8 mouse cellular contexts compared by ENCODE assay signal in genomic region chr10:52417998-52418860, GRCm38 (mm10). TPM values are rescaled to one million over a fixed set of nuclear protein-coding genes. Genes with fewer than 3 reads are reported as not detected.
DNase-seq lines count a peak whose midpoint lies in the region; ATAC-seq and TF ChIP-seq lines count a peak whose summit lies in the region.

No protein-coding gene starts in this region.

- no peaks in the 10 kb centered on the region for H3K9me3 ChIP-seq in forebrain, postnatal 0 days (ENCODE audit: low read length)
- no peaks in the 10 kb centered on the region for H3K9me3 ChIP-seq in limb, embryonic 13.5 days
- H3K9me3 ChIP-seq in neural tube, embryonic 13.5 days: no peaks in the 10 kb centered on the region

- H3K4me3 ChIP-seq in layer of hippocampus, adult 2 months: peak overlapping the region; percentile 83
- H3K4me3 ChIP-seq in bone marrow, adult 2 months (replicated peaks; ENCODE audit: control insufficient read depth, low read depth, low read length): peak overlapping the region; percentile 95
- peak overlapping the region; percentile 88 for H3K4me3 ChIP-seq in forebrain, postnatal 0 days (ENCODE audit: low read depth, low read length)
- H3K4me3 ChIP-seq in limb, embryonic 13.5 days: peak overlapping the region; percentile 94
- H3K4me3 ChIP-seq in neural tube, embryonic 13.5 days: peak overlapping the region; percentile 88

- peak overlapping the region; percentile 99 for H3K27ac ChIP-seq in layer of hippocampus, adult 2 months
- H3K27ac ChIP-seq in bone marrow, adult 2 months (ENCODE audit: control insufficient read depth, insufficient read depth, low read depth, low read length, poor library complexity): peak overlapping the region; percentile 78
- H3K27ac ChIP-seq in forebrain, postnatal 0 days (ENCODE audit: low read depth, low read length): peak overlapping the region; percentile 97
- H3K27ac ChIP-seq in limb, embryonic 13.5 days: peak overlapping the region; percentile 92
- peak overlapping the region; percentile 96 for H3K27ac ChIP-seq in neural tube, embryonic 13.5 days (replicated peaks)

- no peaks in the 10 kb centered on the region for H3K36me3 ChIP-seq in forebrain, postnatal 0 days (ENCODE audit: insufficient read depth)
- H3K36me3 ChIP-seq in limb, embryonic 13.5 days: 0 out of 2 replicates have a peak, but pooled peaks cover 3% of the 10 kb centered on the region
- no peaks in the 10 kb centered on the region for H3K36me3 ChIP-seq in neural tube, embryonic 13.5 days

- peak; percentile 14 for ATAC-seq in forebrain, postnatal 0 days
- peak; percentile 33 for ATAC-seq in limb, embryonic 13.5 days (ENCODE audit: low FRiP score, low read depth)
- peak; percentile 63 for ATAC-seq in neural tube, embryonic 13.5 days (ENCODE audit: low read depth)

- peak in 1 of 2 experiments; percentile 18 for DNase-seq in layer of hippocampus, adult 2 months (ENCODE audit: low spot score in 2 of 2)
- no peak for DNase-seq in layer of hippocampus, adult 18-20 months (ENCODE audit: low spot score in 2 of 2)
- no peak for DNase-seq in forebrain, postnatal 0 days
- no peak for DNase-seq in right cerebral cortex, adult 18-20 months
- DNase-seq in cerebellum, adult 11 months: no peak

- H3K4me1 ChIP-seq in bone marrow, adult 2 months (ENCODE audit: control insufficient read depth, insufficient read depth, low read length): no peaks in the 10 kb centered on the region; the same call in 1 of the 2 replicates
- peaks cover 24% of the 10 kb centered on the region for H3K4me1 ChIP-seq in forebrain, postnatal 0 days (ENCODE audit: insufficient read depth)
- peaks cover 27% of the 10 kb centered on the region for H3K4me1 ChIP-seq in limb, embryonic 13.5 days
- peaks cover 43% of the 10 kb centered on the region for H3K4me1 ChIP-seq in neural tube, embryonic 13.5 days (replicated peaks)

- TF ChIP-seq CTCF in layer of hippocampus, adult 2 months (conservative IDR thresholded peaks at IDR 0.05): no peak
- TF ChIP-seq CTCF in bone marrow, adult 2 months (IDR thresholded peaks at IDR 0.05; ENCODE audit: control insufficient read depth, insufficient read depth, low read length): no peak
- TF ChIP-seq CTCF in forebrain, postnatal 0 days (IDR thresholded peaks at IDR 0.05; ENCODE audit: low read depth): no peak

- peak overlapping the region; percentile 70 for H3K4me2 ChIP-seq in forebrain, postnatal 0 days (ENCODE audit: low read depth)
- peak overlapping the region; percentile 81 for H3K4me2 ChIP-seq in limb, embryonic 13.5 days (replicated peaks)
- H3K4me2 ChIP-seq in neural tube, embryonic 13.5 days: peak overlapping the region; percentile 82

- peak overlapping the region; percentile 82 for H3K9ac ChIP-seq in forebrain, postnatal 0 days
- H3K9ac ChIP-seq in limb, embryonic 13.5 days: peak overlapping the region; percentile 95
- H3K9ac ChIP-seq in neural tube, embryonic 13.5 days: peak overlapping the region; percentile 91

- no peaks in the 10 kb centered on the region for H3K27me3 ChIP-seq in forebrain, postnatal 0 days (ENCODE audit: insufficient read depth, low read length)
- H3K27me3 ChIP-seq in limb, embryonic 13.5 days: no peaks in the 10 kb centered on the region
- H3K27me3 ChIP-seq in neural tube, embryonic 13.5 days: no peaks in the 10 kb centered on the region

- no peak for TF ChIP-seq POLR2A in bone marrow, adult 2 months (IDR thresholded peaks at IDR 0.05; ENCODE audit: borderline replicate concordance, control insufficient read depth, low read depth, low read length)

- WGBS in bone marrow, adult 2 months: 3% methylated on average over 39 of the region's 39 CpGs
- 2% methylated on average over 39 of the region's 39 CpGs for WGBS in forebrain, postnatal 0 days
- WGBS in limb, embryonic 13.5 days: 2% methylated on average over 39 of the region's 39 CpGs
- 2% methylated on average over 39 of the region's 39 CpGs for WGBS in neural tube, embryonic 13.5 days

RNA-seq across cellular contexts. Expression of gene Nus1, which starts 0.9 kb away (rescaled TPM):
- 10 to 100 TPM; 60.0 to 63.8 TPM for total RNA-seq in layer of hippocampus, adult 2 months (2021)
- total RNA-seq in layer of hippocampus, adult 18-20 months (2021): 10 to 100 TPM; 59.8 to 63.4 TPM
- 10.5 and 12.5 TPM in 2 replicates for polyA plus RNA-seq in bone marrow, adult 2 months (2011; ENCODE audit: insufficient read depth, insufficient read length, low replicate concordance, missing spikeins)
- total RNA-seq in forebrain, postnatal 0 days (2014; rRNA removed): 21.2 and 31.8 TPM in 2 replicates
- polyA plus RNA-seq in forebrain, postnatal 0 days (2015; fragmentation: Nextera tagmentation; extraction: Ambion mirVana): 11.5 and 19.1 TPM in 2 replicates
- polyA plus RNA-seq in limb, embryonic 13.5 days (2015; fragmentation: Nextera tagmentation; extraction: Ambion mirVana): 16.3 and 17.4 TPM in 2 replicates
- 15.6 and 19.0 TPM in 2 replicates for polyA plus RNA-seq in neural tube, embryonic 13.5 days (2015; fragmentation: Nextera tagmentation; extraction: Ambion mirVana)

RNA-seq across cellular contexts. Expression of gene Nepn, which starts 29.5 kb away (rescaled TPM):
- total RNA-seq in layer of hippocampus, adult 2 months (2021): not detected
- total RNA-seq in layer of hippocampus, adult 18-20 months (2021): not detected
- not detected in 2 replicates for polyA plus RNA-seq in bone marrow, adult 2 months (2011; ENCODE audit: insufficient read depth, insufficient read length, low replicate concordance, missing spikeins)
- not detected in 2 replicates for total RNA-seq in forebrain, postnatal 0 days (2014; rRNA removed)
- polyA plus RNA-seq in forebrain, postnatal 0 days (2015; fragmentation: Nextera tagmentation; extraction: Ambion mirVana): not detected in 2 replicates
- 0.13 TPM in 1 of 2 replicates, not detected in the other for polyA plus RNA-seq in limb, embryonic 13.5 days (2015; fragmentation: Nextera tagmentation; extraction: Ambion mirVana)
- polyA plus RNA-seq in neural tube, embryonic 13.5 days (2015; fragmentation: Nextera tagmentation; extraction: Ambion mirVana): not detected in 2 replicates

RNA-seq across cellular contexts. Expression of gene Gopc, which starts 36.3 kb away (rescaled TPM):
- total RNA-seq in layer of hippocampus, adult 2 months (2021): 10 to 100 TPM; 40.2 to 41.7 TPM
- 10 to 100 TPM; 35.4 to 36.5 TPM for total RNA-seq in layer of hippocampus, adult 18-20 months (2021)
- 2.9 and 5.3 TPM in 2 replicates for polyA plus RNA-seq in bone marrow, adult 2 months (2011; ENCODE audit: insufficient read depth, insufficient read length, low replicate concordance, missing spikeins)
- 18.5 and 22.8 TPM in 2 replicates for total RNA-seq in forebrain, postnatal 0 days (2014; rRNA removed)
- 16.6 and 22.9 TPM in 2 replicates for polyA plus RNA-seq in forebrain, postnatal 0 days (2015; fragmentation: Nextera tagmentation; extraction: Ambion mirVana)
- 20.0 and 21.9 TPM in 2 replicates for polyA plus RNA-seq in limb, embryonic 13.5 days (2015; fragmentation: Nextera tagmentation; extraction: Ambion mirVana)
- polyA plus RNA-seq in neural tube, embryonic 13.5 days (2015; fragmentation: Nextera tagmentation; extraction: Ambion mirVana): 29.1 and 32.2 TPM in 2 replicates

RNA-seq across cellular contexts. Expression of gene Gm26741, which starts 59.7 kb away (rescaled TPM):
- total RNA-seq in layer of hippocampus, adult 2 months (2021): not detected
- total RNA-seq in layer of hippocampus, adult 18-20 months (2021): not detected
- polyA plus RNA-seq in bone marrow, adult 2 months (2011; ENCODE audit: insufficient read depth, insufficient read length, low replicate concordance, missing spikeins): not detected in 2 replicates
- not detected in 2 replicates for total RNA-seq in forebrain, postnatal 0 days (2014; rRNA removed)
- not detected in 2 replicates for polyA plus RNA-seq in forebrain, postnatal 0 days (2015; fragmentation: Nextera tagmentation; extraction: Ambion mirVana)
- not detected in 2 replicates for polyA plus RNA-seq in limb, embryonic 13.5 days (2015; fragmentation: Nextera tagmentation; extraction: Ambion mirVana)
- polyA plus RNA-seq in neural tube, embryonic 13.5 days (2015; fragmentation: Nextera tagmentation; extraction: Ambion mirVana): not detected in 2 replicates
